10 mouse cellular contexts compared by ENCODE assay signal in genomic region chr5:35244204-35244603, GRCm38 (mm10). TPM values are rescaled to one million over a fixed set of nuclear protein-coding genes. Genes with fewer than 3 reads are reported as not detected.
A peak's percentile ranks its signal among the peaks of the same experiment; 100 is the strongest.
DNase-seq lines count a peak whose midpoint lies in the region; ATAC-seq lines count a peak whose summit lies in the region.
"Had no signal": no experiment of that assay in that cellular context is flagged by ENCODE, and none has a peak within 500 bp of the region (broad histone marks: within the 10 kb centered on the region; RNA-seq: fewer than 3 reads in every experiment).

No protein-coding gene starts in this region.

- H3K9ac ChIP-seq in forebrain, embryonic 14.5 days (ENCODE audit: low read length): no peak overlapping the region
- H3K9ac ChIP-seq in forebrain, embryonic 16.5 days (replicated peaks; ENCODE audit: low read depth, low read length): no peak overlapping the region
- no peak overlapping the region for H3K9ac ChIP-seq in midbrain, embryonic 14.5 days (replicated peaks; ENCODE audit: low read length)
- no peak overlapping the region for H3K9ac ChIP-seq in midbrain, embryonic 16.5 days (ENCODE audit: low read depth, low read length)

- peak; percentile 28 for DNase-seq in forebrain, embryonic 14.5 days (ENCODE audit: low spot score)
- DNase-seq in midbrain, embryonic 14.5 days: peak; percentile 45
- DNase-seq in embryo, embryonic 11 days: peak; percentile 46
- peak; percentile 56 for DNase-seq in retina, embryonic 14.5 days (ENCODE audit: low spot score)
- DNase-seq in left cerebral cortex, postnatal 36 days (ENCODE audit: low spot score in 2 of 2): no peak
- no peak for DNase-seq in gastrocnemius, adult 18-20 months (ENCODE audit: low spot score)
- DNase-seq: cerebellum, adult 9-10 months had no signal

- WGBS in forebrain, embryonic 14.5 days: 6% methylated on average over 1 of the region's 1 CpGs
- WGBS in forebrain, embryonic 16.5 days: 14% methylated on average over 1 of the region's 1 CpGs
- 12% methylated on average over 1 of the region's 1 CpGs for WGBS in midbrain, embryonic 14.5 days
- 6% methylated on average over 1 of the region's 1 CpGs for WGBS in midbrain, embryonic 16.5 days

- no peaks in the 10 kb centered on the region for H3K27me3 ChIP-seq in forebrain, embryonic 14.5 days (replicated peaks; ENCODE audit: control insufficient read depth, insufficient read depth, low read length)
- H3K27me3 ChIP-seq in forebrain, embryonic 16.5 days (replicated peaks; ENCODE audit: control insufficient read depth, insufficient read depth, low read length): no peaks in the 10 kb centered on the region
- no peaks in the 10 kb centered on the region for H3K27me3 ChIP-seq in midbrain, embryonic 14.5 days (ENCODE audit: control insufficient read depth, insufficient read depth, low read length)
- H3K27me3 ChIP-seq in midbrain, embryonic 16.5 days (ENCODE audit: control insufficient read depth, insufficient read depth, low read depth, low read length): no peaks in the 10 kb centered on the region

- no peak overlapping the region for H3K4me3 ChIP-seq in forebrain, embryonic 14.5 days (ENCODE audit: low read depth, low read length)
- no peak overlapping the region for H3K4me3 ChIP-seq in forebrain, embryonic 16.5 days (replicated peaks; ENCODE audit: low read length)
- no peak overlapping the region for H3K4me3 ChIP-seq in midbrain, embryonic 14.5 days (replicated peaks; ENCODE audit: low read depth, low read length)
- no peak overlapping the region for H3K4me3 ChIP-seq in midbrain, embryonic 16.5 days (ENCODE audit: low read depth, low read length)
- H3K4me3 ChIP-seq: megakaryocyte, embryonic 14.5 days had no signal

- no peak overlapping the region for H3K27ac ChIP-seq in forebrain, embryonic 14.5 days (ENCODE audit: low read depth, low read length)
- H3K27ac ChIP-seq in forebrain, embryonic 16.5 days (ENCODE audit: low read length): no peak overlapping the region
- no peak overlapping the region for H3K27ac ChIP-seq in midbrain, embryonic 14.5 days (replicated peaks; ENCODE audit: low read depth, low read length)
- H3K27ac ChIP-seq in midbrain, embryonic 16.5 days (ENCODE audit: low read length): no peak overlapping the region

- no peaks in the 10 kb centered on the region for H3K36me3 ChIP-seq in forebrain, embryonic 14.5 days (ENCODE audit: control insufficient read depth, insufficient read depth, low read length)
- no peaks in the 10 kb centered on the region for H3K36me3 ChIP-seq in forebrain, embryonic 16.5 days (ENCODE audit: control insufficient read depth, insufficient read depth)
- no peaks in the 10 kb centered on the region for H3K36me3 ChIP-seq in midbrain, embryonic 14.5 days (ENCODE audit: control insufficient read depth, insufficient read depth, low read length)
- H3K36me3 ChIP-seq in midbrain, embryonic 16.5 days (ENCODE audit: control insufficient read depth, insufficient read depth, low read length): no peaks in the 10 kb centered on the region

- intact Hi-C loops in left cerebral cortex, postnatal 36 days (cut with DNase I): no loop called here

- peaks cover 6% of the 10 kb centered on the region for H3K4me1 ChIP-seq in forebrain, embryonic 14.5 days (ENCODE audit: control insufficient read depth, insufficient read depth, low read length)
- peaks cover 8% of the 10 kb centered on the region for H3K4me1 ChIP-seq in forebrain, embryonic 16.5 days (replicated peaks; ENCODE audit: control insufficient read depth, insufficient read depth, low read length)
- peaks cover 8% of the 10 kb centered on the region for H3K4me1 ChIP-seq in midbrain, embryonic 14.5 days (ENCODE audit: control insufficient read depth, insufficient read depth, low read length)
- H3K4me1 ChIP-seq in midbrain, embryonic 16.5 days (ENCODE audit: control insufficient read depth, insufficient read depth, low read length): peaks cover 14% of the 10 kb centered on the region

- H3K9me3 ChIP-seq in forebrain, embryonic 14.5 days (replicated peaks; ENCODE audit: control insufficient read depth, low read length): no peaks in the 10 kb centered on the region
- H3K9me3 ChIP-seq in forebrain, embryonic 16.5 days (ENCODE audit: control insufficient read depth, low read length): peaks cover 3% of the 10 kb centered on the region; the same call in 1 of the 2 replicates
- H3K9me3 ChIP-seq in midbrain, embryonic 14.5 days (ENCODE audit: control insufficient read depth, low read length): no peaks in the 10 kb centered on the region
- 0 out of 2 replicates have a peak, but pooled peaks cover 3% of the 10 kb centered on the region for H3K9me3 ChIP-seq in midbrain, embryonic 16.5 days (replicated peaks; ENCODE audit: control insufficient read depth, low read length, poor library complexity, severe bottlenecking)

- no peak for ATAC-seq in forebrain, embryonic 14.5 days
- ATAC-seq in forebrain, embryonic 16.5 days: no peak
- no peak for ATAC-seq in midbrain, embryonic 14.5 days (ENCODE audit: low FRiP score, low TSS enrichment)
- ATAC-seq in midbrain, embryonic 16.5 days: no peak

- H3K4me2 ChIP-seq in forebrain, embryonic 14.5 days (ENCODE audit: low read length): no peak overlapping the region
- no peak overlapping the region for H3K4me2 ChIP-seq in forebrain, embryonic 16.5 days (ENCODE audit: low read length)
- no peak overlapping the region for H3K4me2 ChIP-seq in midbrain, embryonic 14.5 days (ENCODE audit: low read length)
- no peak overlapping the region for H3K4me2 ChIP-seq in midbrain, embryonic 16.5 days (ENCODE audit: low read length)

RNA-seq across cellular contexts. Expression of gene Adra2c, which starts 33.9 kb away (rescaled TPM):
- 0.89 and 0.94 TPM in 2 replicates for polyA plus RNA-seq in forebrain, embryonic 14.5 days (2014; fragmentation: Nextera tagmentation; extraction: Ambion mirVana)
- 0.65 and 0.71 TPM in 2 replicates for polyA plus RNA-seq in forebrain, embryonic 16.5 days (2015; fragmentation: Nextera tagmentation; extraction: Ambion mirVana)
- 0.46 and 0.50 TPM in 2 replicates for polyA plus RNA-seq in midbrain, embryonic 14.5 days (2014; fragmentation: Nextera tagmentation; extraction: Ambion mirVana)
- 0.36 and 0.39 TPM in 2 replicates for polyA plus RNA-seq in midbrain, embryonic 16.5 days (2015; fragmentation: Nextera tagmentation; extraction: Ambion mirVana)
- total RNA-seq in left cerebral cortex, postnatal 36 days (2021): 10 to 100 TPM; 22.9 to 24.1 TPM
- under 1 TPM; 0.18 to 0.31 TPM for total RNA-seq in gastrocnemius, adult 18-20 months (2021)

Comparison
In these comparisons a context has a peak if more than half of its experiments do, and no peak if none do; other contexts are left out.
1. DNase-seq: peak in forebrain, embryonic 14.5 days (single experiment), midbrain, embryonic 14.5 days (single experiment), embryo, embryonic 11 days (single experiment) and retina, embryonic 14.5 days (single experiment); none in left cerebral cortex, postnatal 36 days (0 of 2) and gastrocnemius, adult 18-20 months (single experiment).